Mouse (Mus musculus): ENCODE measurements around the gene Tma7.

The Tma7 gene

GRCm38 (mm10) chr9:109082124-109082800 lies at the start of gene Tma7, which contains the start of gene Ccdc51:
Gene Tma7 (minus strand): TSS chr9:109082587.
Gene Ccdc51 (plus strand): TSS chr9:109082493.
- peak; percentile 76 for DNase-seq (ENCODE audit: low spot score)

- no peak for DNase-seq (ENCODE audit: low spot score)
Observed at GRCm38 (mm10) chr9:109130076-109130475, 47.7 kb upstream of the Tma7 start.

GRCm38 (mm10) chr9:109128211-109128610 lies 45.8 kb upstream of the Tma7 start:
- peak; percentile 81 for DNase-seq (ENCODE audit: low spot score)

GRCm38 (mm10) chr9:109127076-109127475 lies 44.7 kb upstream of the Tma7 start:
- DNase-seq (ENCODE audit: low spot score), result no peak

GRCm38 (mm10) chr9:109125481-109125880 lies 43.1 kb upstream of the Tma7 start:
- no peak for DNase-seq (ENCODE audit: low spot score)

- no peak for DNase-seq (ENCODE audit: low spot score)
Observed at GRCm38 (mm10) chr9:109125043-109125442, 42.7 kb upstream of the Tma7 start.

GRCm38 (mm10) chr9:109124164-109124563 lies 41.8 kb upstream of the Tma7 start:
- no peak for DNase-seq (ENCODE audit: low spot score)

- DNase-seq (ENCODE audit: low spot score), result no peak
Observed at GRCm38 (mm10) chr9:109123266-109123665, 40.9 kb upstream of the Tma7 start.

- no peak for DNase-seq (ENCODE audit: low spot score)
Observed at GRCm38 (mm10) chr9:109122553-109123085, 40.2 kb upstream of the Tma7 start.

- no peak for DNase-seq (ENCODE audit: low spot score)
Observed at GRCm38 (mm10) chr9:109120956-109121355, 38.6 kb upstream of the Tma7 start.

- no peak for DNase-seq (ENCODE audit: low spot score)
Observed at GRCm38 (mm10) chr9:109119571-109119970, 37.2 kb upstream of the Tma7 start.

- DNase-seq (ENCODE audit: low spot score), result no peak
Observed at GRCm38 (mm10) chr9:109118106-109118505, 35.7 kb upstream of the Tma7 start.

- DNase-seq (ENCODE audit: low spot score), result no peak
Observed at GRCm38 (mm10) chr9:109116205-109116604, 33.8 kb upstream of the Tma7 start.

GRCm38 (mm10) chr9:109114871-109115270 lies 32.5 kb upstream of the Tma7 start:
- no peak for DNase-seq (ENCODE audit: low spot score)

GRCm38 (mm10) chr9:109114276-109114675 lies 31.9 kb upstream of the Tma7 start:
- peak; percentile 35 for DNase-seq (ENCODE audit: low spot score)

- DNase-seq (ENCODE audit: low spot score), result peak; percentile 34
Observed at GRCm38 (mm10) chr9:109113331-109113730, 30.9 kb upstream of the Tma7 start.

GRCm38 (mm10) chr9:109111591-109111990 lies 29.2 kb upstream of the Tma7 start:
- peak; percentile 38 for DNase-seq (ENCODE audit: low spot score)

- DNase-seq (ENCODE audit: low spot score), result peak; percentile 12
Observed at GRCm38 (mm10) chr9:109111101-109111500, 28.7 kb upstream of the Tma7 start.

- DNase-seq (ENCODE audit: low spot score), result no peak
Observed at GRCm38 (mm10) chr9:109110240-109110639, 27.9 kb upstream of the Tma7 start.

GRCm38 (mm10) chr9:109107341-109107740 lies 25.0 kb upstream of the Tma7 start:
- no peak for DNase-seq (ENCODE audit: low spot score)

GRCm38 (mm10) chr9:109105648-109106047 lies 23.3 kb upstream of the Tma7 start:
- no peak for DNase-seq (ENCODE audit: low spot score)

GRCm38 (mm10) chr9:109105011-109105410 lies 22.6 kb upstream of the Tma7 start:
- DNase-seq (ENCODE audit: low spot score), result peak; percentile 49

- no peak for DNase-seq (ENCODE audit: low spot score)
Observed at GRCm38 (mm10) chr9:109104083-109104482, 21.7 kb upstream of the Tma7 start.

- DNase-seq (ENCODE audit: low spot score), result peak; percentile 73
Observed at GRCm38 (mm10) chr9:109103250-109103649, 20.9 kb upstream of the Tma7 start.

All from testis, postnatal 10 days (tissue).